Mouse (Mus musculus) induced T-regulatory cell, adult 2 months (primary cell): ENCODE data around the gene Cntn2.
A peak's percentile ranks its signal among the peaks of the same experiment; 100 is the strongest.

Source experiments
- DNase-seq: peaks from one replicate; pipeline ENCODE4 v3.0.0-alpha.2; 2012; ENCODE audit warnings: low read depth

The Cntn2 gene

GRCm38 (mm10) chr1:132557901-132558631 is 15.0 kb upstream of the Cntn2 start:
- no peak for DNase-seq

- DNase-seq: no peak
Measured at GRCm38 (mm10) chr1:132543789-132544188, 733 bp upstream of the Cntn2 start.

DNA sequence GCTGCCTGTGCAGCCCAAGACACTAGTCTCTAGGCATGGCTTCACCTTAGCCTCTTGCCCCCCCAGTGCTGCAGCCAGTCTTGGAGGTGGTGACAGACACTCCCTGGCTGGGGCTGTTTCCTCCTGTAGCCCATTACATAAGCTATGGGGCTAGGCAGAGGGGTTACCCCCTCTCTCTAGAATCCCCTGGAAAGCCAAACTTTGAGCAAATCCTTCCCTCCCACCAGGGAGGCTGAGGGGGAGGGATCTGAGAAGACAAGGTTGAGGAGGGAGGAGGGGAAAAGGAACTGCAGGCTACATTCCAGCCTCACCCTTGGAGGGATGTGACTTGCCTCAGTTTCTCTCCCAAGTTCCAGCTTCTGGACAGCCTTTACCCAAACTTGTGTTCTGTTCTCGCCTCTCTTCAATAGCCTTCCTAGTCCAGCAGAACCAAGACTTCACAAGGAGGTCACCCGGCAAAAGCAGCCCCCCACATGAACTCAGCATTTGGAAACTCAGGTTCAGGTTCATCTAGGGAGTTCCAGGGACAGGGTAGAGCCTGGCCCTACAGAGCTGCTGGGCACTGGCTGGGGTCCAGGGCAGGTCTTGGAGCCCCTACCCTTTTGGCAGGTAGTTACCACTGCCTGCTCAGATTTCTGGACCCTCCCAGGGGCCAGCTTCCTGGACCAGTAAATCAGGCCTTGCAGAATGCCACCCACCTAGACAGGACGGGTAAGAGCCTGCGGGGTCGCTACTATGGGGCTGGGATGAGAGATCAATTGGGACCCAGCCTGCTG is 1.0 kb downstream of the Cntn2 start:
- no peak for DNase-seq

- no peak for DNase-seq
Measured at GRCm38 (mm10) chr1:132541171-132541823, 1.8 kb downstream of the Cntn2 start.

DNA sequence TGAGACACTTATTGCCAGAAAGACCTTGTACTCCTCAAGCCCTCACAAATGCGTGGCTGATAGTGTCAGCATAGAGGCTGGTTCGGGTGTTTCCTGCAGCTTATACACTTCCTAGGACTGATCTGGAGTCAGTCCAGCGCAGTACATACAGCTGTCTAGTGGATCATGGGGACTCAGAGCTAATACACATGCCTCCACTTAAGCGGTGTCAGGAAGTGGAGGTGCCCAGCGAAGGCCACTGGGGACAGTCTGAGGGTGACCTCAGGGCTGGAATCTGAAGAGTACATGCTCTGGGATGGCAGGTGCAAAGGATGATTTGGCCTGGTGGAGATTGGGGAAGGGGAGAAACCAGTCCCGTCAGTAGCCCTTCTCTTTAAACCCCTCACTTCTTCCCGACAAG is 2.4 kb downstream of the Cntn2 start:
- no peak for DNase-seq

DNA sequence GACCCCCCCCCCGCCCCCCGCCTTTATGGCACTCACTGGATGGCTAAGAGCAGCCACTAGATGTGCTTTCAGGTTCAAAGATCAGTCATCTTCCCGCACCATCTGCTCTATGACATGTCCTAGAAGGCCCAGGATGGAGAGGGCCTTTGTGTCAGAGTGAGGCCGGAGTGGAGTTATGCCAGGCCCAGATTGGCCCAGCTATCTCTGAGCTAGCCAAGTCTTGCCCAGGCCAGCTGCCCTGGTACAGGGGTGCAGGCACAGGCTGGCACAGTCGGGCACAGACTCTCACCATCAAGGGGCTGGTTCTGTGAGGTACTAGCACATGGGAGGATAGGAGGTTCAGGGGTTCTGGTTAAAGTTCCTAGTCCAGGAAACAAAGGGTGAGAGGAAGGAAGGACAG is 5.3 kb downstream of the Cntn2 start:
- no peak for DNase-seq

DNA sequence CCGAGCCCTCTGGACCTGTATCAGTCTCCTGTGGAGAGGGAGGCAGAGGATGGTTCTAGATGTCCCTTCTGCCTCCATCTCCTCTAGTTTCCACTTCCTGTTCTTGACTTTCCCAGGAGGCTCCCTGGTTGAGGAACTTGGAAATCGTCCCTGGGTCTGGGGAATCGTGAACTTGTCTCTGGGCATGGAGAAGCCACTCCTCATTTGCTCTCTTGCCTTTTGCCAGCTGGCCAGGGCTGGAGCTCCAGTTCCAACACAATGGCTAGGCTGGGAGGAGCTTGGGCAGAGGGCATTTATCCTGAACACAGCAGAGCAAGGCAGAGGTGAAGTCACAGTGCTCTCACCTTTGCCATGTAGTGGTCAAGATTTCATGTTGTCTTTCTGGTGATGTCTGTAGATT is 6.6 kb downstream of the Cntn2 start:
- no peak for DNase-seq

GRCm38 (mm10) chr1:132535541-132535940 is 7.5 kb downstream of the Cntn2 start:
- DNase-seq: no peak

GRCm38 (mm10) chr1:132533840-132534239 is 9.2 kb downstream of the Cntn2 start:
- DNase-seq: no peak

GRCm38 (mm10) chr1:132532521-132532920 is 10.5 kb downstream of the Cntn2 start:
- no peak for DNase-seq

DNA sequence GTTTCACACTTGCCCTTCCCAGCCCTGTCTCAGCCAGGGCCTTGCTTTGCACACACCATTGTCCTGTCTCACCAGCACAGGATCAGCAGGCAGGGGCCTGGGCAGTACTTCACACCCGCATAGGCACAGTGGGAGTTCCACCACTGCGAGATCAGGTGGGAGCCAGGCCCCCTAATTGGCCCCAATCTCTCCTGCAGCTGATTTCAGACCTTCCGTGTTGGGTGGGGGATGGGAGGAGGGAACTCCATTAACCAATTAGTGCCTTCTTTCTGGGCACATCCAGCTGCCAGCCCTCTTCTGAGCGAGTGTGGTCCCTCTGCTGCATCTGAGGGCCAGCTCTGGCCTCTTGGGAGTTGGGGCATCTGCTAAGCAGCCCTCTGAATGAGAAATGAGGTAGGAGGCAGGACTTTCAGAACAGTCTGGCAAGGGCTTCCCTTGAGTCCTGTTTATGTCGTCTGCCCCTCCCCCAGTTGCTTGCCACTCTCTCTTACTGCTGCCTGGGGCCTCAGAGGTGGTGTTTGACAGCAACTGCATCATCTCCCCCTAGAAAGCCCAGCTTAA is 12.3 kb downstream of the Cntn2 start:
- no peak for DNase-seq

- no peak for DNase-seq
Measured at GRCm38 (mm10) chr1:132528647-132529334, 14.3 kb downstream of the Cntn2 start.

DNA sequence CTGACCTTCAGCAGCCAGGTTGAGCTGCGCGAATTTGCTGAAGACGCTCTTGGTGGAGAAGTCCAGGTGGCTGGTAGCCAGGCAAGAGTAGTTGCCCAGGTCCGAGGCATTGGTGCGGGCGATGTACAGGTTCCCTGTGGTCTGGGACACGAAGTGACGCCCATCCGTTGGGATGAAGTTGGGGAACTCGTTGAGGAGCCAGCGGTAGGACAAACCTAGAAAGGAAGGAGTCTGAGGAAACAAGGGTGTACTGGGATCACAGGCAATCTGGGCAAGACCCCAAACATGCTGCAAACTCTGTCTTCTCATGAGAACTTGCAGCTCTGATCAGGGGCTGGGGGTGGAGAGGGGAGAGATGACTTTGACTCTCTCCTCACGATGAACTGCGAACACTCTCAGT is 15.0 kb downstream of the Cntn2 start:
- DNase-seq: no peak

GRCm38 (mm10) chr1:132525832-132526231 is 17.2 kb downstream of the Cntn2 start:
- peak; percentile 67 for DNase-seq

DNA sequence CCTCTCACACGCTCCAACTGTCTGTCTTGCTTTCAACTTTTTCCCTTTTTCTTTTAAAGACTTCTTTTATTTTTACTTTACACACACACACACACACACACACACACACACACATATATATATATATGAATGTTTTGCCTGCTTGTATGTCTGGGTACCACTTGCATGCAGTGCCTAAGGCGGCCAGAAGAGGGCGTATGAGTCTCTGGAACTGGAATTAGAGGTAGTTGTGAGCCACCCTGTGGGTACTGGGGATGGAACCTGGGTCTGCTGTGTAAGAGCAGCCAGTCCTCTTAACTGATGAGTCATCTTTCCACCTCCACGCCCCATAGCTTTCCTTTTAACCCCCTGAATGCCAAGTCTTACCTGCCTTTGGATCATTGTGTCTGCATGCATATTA is 19.1 kb downstream of the Cntn2 start:
- DNase-seq: peak; percentile 65

DNA sequence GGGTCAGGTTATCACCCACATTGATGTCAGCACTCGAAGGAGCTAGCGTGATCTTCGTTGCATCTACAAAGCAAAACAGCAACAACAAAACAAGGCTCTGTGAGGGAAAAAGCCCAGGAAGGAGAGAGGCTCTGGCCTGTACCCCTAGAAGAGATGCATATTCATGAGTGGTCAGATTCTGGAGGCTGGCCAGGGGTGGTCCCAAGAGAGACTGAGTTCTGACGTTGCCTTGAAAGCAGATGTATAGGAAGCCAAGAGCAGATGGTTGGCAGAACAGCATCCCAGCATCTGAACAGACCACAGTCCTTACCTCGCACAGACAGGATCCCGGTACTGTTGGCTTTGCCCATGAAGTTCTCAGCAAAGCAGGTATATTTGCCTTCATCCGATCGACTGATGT is 20.0 kb downstream of the Cntn2 start:
- no peak for DNase-seq

DNA sequence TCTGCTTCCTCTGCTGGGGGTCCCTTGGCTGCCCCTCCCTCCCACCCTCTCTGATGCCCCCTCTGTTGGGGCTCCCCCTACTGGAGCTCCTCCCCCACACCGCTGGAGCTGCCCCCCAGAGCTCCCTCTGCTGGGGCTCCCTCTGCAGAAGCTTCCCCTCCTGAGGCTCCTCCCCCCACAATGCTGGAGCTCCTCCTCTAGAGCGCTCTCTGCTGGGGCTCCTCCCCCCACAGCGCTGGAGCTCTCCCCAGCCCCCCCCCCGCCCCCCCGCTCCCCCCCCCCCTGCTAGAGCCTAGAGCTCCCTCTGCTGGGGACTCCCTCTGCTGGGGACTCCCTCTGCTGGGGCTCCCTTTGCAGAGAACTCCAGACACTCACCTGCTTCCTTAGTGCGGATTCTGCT is 22.3 kb downstream of the Cntn2 start:
- peak; percentile 53 for DNase-seq

DNA sequence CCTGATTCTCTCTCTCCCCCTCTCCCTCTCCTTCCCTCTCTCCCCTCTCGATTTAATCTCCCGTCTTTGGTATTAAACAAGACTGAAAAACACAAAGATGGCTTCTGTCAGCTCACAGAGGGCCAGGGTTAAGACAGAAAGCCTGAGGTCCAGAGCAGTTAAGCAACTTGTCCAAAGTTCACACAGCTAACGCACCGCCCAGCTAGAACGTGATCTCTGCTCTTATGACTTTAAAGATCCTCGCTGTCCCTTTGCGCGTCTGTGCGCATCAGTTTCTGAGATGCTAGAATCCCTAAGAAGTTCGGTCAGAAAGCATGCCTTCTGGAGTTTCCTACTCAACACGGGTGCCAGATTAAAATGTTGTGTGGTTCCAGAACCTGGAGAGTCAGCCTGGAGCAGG is 23.3 kb downstream of the Cntn2 start:
- no peak for DNase-seq

DNA sequence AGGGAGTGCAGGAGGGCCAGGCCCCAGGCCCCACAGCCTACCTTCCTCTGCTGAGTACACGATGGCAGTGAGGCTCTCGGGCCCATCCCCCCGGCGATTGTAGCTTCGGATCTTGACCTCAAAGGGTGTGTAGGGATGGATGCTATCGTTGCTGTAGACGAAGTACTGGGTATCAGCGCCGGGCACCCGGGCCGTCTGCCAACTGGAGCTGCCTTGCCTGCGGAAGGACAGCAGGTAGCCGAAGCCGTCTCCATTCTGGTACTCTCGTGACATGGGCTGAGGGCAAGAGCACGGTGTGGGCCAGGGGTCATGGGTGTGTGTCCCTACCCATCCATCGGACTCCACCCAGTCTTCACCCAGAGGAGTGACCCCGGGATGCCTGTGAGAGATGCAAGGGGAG is 24.4 kb downstream of the Cntn2 start:
- DNase-seq: no peak

DNA sequence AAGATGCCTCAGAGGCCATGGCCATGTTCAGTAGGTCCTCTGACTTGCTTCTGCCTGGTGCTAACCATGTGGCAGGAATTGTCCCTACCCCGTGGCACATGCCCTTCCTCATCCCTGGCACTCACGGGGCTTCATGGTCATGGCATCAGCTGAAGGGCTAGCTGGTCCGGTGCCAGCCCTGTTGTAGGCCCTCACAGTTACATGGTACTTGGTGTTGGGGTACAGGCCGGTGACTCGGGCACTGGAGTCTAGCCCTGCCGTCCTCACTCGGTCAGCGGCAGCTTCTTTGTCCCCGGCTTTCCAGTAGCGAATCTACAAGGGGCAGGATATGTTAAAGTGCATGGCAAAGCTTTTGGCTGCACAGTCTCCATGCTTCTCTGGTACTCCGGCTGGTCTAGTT is 26.3 kb downstream of the Cntn2 start:
- no peak for DNase-seq

- no peak for DNase-seq
Measured at GRCm38 (mm10) chr1:132515339-132515738, 27.7 kb downstream of the Cntn2 start.

DNA sequence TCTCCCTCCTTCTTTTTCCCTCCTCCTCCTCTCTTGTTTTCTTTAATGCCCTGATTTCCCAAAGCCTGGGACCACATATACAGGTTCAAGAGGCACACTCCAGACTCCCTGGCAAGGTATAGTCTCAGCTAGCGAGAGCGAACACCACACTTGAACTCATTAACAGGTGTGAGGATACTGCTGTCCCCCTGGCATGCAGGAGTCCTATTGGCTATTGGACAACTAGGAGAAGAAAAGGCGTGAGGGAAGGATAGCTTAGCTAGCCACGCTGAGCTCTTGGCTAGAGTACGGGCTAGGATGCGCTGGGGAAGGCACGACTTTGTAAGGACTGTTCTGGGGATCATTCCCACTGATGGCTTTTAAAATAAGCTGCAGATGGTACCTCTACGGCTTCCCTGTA is 30.9 kb downstream of the Cntn2 start:
- DNase-seq: no peak
